Mouse (Mus musculus): Measurements from ENCODE around the gene Dlat. TPM values are rescaled to one million over a fixed set of nuclear protein-coding genes. Genes with fewer than 3 reads are reported as not detected.

Dlat gene
- polyA plus RNA-seq, 1 experiment from 2014 or later = 41.7 TPM

- Histone ChIP-seq H3K36me3 (ENCODE audit: control insufficient read depth, insufficient read depth) (no peaks in the 10 kb centered on the region), H3K9me3 (ENCODE audit: control insufficient read depth) (no peaks in the 10 kb centered on the region), H3K4me2 (replicated peaks; ENCODE audit: low read depth) (peak overlapping the region; percentile 94), H3K27me3 (replicated peaks; ENCODE audit: control insufficient read depth, insufficient read depth, low read length) (peaks cover 10% of the 10 kb centered on the region; the same call in 1 of the 2 replicates), H3K4me1 (replicated peaks; ENCODE audit: control insufficient read depth, insufficient read depth, low read length) (no peaks in the 10 kb centered on the region), H3K4me3 (ENCODE audit: low read depth, low read length) (peak overlapping the region; percentile 32), H3K9ac (ENCODE audit: low read depth, low read length) (no peak overlapping the region), H3K27ac (ENCODE audit: low read depth, low read length) (no peak overlapping the region)
- WGBS = 2% methylated on average over 12 of the region's 12 CpGs
- no peak for TF ChIP-seq CTCF (IDR thresholded peaks at IDR 0.05; ENCODE audit: low read depth)
- ATAC-seq = no peak
These were observed 38.1 kb upstream of the Dlat start for GRCm38 (mm10) chr9:50697706-50698041.

- Histone ChIP-seq H3K9me3 (ENCODE audit: control insufficient read depth) (no peaks in the 10 kb centered on the region), H3K36me3 (ENCODE audit: control insufficient read depth, insufficient read depth) (no peaks in the 10 kb centered on the region), H3K4me2 (replicated peaks; ENCODE audit: low read depth) (peak overlapping the region; percentile 94), H3K4me1 (replicated peaks; ENCODE audit: control insufficient read depth, insufficient read depth, low read length) (no peaks in the 10 kb centered on the region), H3K9ac (ENCODE audit: low read depth, low read length) (no peak overlapping the region), H3K4me3 (ENCODE audit: low read depth, low read length) (peak overlapping the region; percentile 32), H3K27ac (ENCODE audit: low read depth, low read length) (no peak overlapping the region), H3K27me3 (replicated peaks; ENCODE audit: control insufficient read depth, insufficient read depth, low read length) (peaks cover 10% of the 10 kb centered on the region; the same call in 1 of the 2 replicates)
- no peak for ATAC-seq
- WGBS = 60% methylated on average over 12 of the region's 12 CpGs
- no peak for TF ChIP-seq CTCF (IDR thresholded peaks at IDR 0.05; ENCODE audit: low read depth)
These were observed 37.5 kb upstream of the Dlat start for GRCm38 (mm10) chr9:50696851-50697705.

GRCm38 (mm10) chr9:50695153-50695552 is 35.6 kb upstream of the Dlat start:
- Histone ChIP-seq H3K4me3 (ENCODE audit: low read depth, low read length) (no peak overlapping the region), H3K36me3 (ENCODE audit: control insufficient read depth, insufficient read depth) (no peaks in the 10 kb centered on the region), H3K9me3 (ENCODE audit: control insufficient read depth) (no peaks in the 10 kb centered on the region), H3K9ac (ENCODE audit: low read depth, low read length) (no peak overlapping the region), H3K27ac (ENCODE audit: low read depth, low read length) (no peak overlapping the region), H3K27me3 (replicated peaks; ENCODE audit: control insufficient read depth, insufficient read depth, low read length) (peaks cover 10% of the 10 kb centered on the region; the same call in 1 of the 2 replicates), H3K4me1 (replicated peaks; ENCODE audit: control insufficient read depth, insufficient read depth, low read length) (no peaks in the 10 kb centered on the region), H3K4me2 (replicated peaks; ENCODE audit: low read depth) (no peak overlapping the region)
- 85% methylated on average over 6 of the region's 6 CpGs for WGBS
- TF ChIP-seq CTCF (IDR thresholded peaks at IDR 0.05; ENCODE audit: low read depth) = no peak
- no peak for ATAC-seq

- peak; percentile 80 for ATAC-seq
- whole genome bisulfite sequencing = 16% methylated on average over 10 of the region's 10 CpGs
- H3K27ac ChIP-seq (ENCODE audit: low read depth, low read length) = no peak overlapping the region
These were observed 34.1 kb upstream of the Dlat start for GRCm38 (mm10) chr9:50693631-50694030.

GRCm38 (mm10) chr9:50692626-50693580 is 33.3 kb upstream of the Dlat start:
- H3K27ac ChIP-seq (ENCODE audit: low read depth, low read length) = no peak overlapping the region
- ATAC-seq = peak; percentile 54

More at GRCm38 (mm10) chr9:50693631-50694030, 34.1 kb upstream of the Dlat start:
- TF ChIP-seq CTCF (IDR thresholded peaks at IDR 0.05; ENCODE audit: low read depth) = peak; percentile 89
- Histone ChIP-seq H3K4me3 (ENCODE audit: low read depth, low read length) (no peak overlapping the region), H3K36me3 (ENCODE audit: control insufficient read depth, insufficient read depth) (no peaks in the 10 kb centered on the region), H3K4me1 (replicated peaks; ENCODE audit: control insufficient read depth, insufficient read depth, low read length) (no peaks in the 10 kb centered on the region), H3K27me3 (replicated peaks; ENCODE audit: control insufficient read depth, insufficient read depth, low read length) (peaks cover 4% of the 10 kb centered on the region; the same call in 1 of the 2 replicates), H3K4me2 (replicated peaks; ENCODE audit: low read depth) (peak overlapping the region; percentile 40), H3K9ac (ENCODE audit: low read depth, low read length) (no peak overlapping the region), H3K9me3 (ENCODE audit: control insufficient read depth) (no peaks in the 10 kb centered on the region)

More at GRCm38 (mm10) chr9:50692626-50693580, 33.3 kb upstream of the Dlat start:
- WGBS = 20% methylated on average over 13 of the region's 13 CpGs
- Histone ChIP-seq H3K36me3 (ENCODE audit: control insufficient read depth, insufficient read depth) (no peaks in the 10 kb centered on the region), H3K4me2 (replicated peaks; ENCODE audit: low read depth) (peak overlapping the region; percentile 40), H3K9ac (ENCODE audit: low read depth, low read length) (no peak overlapping the region), H3K27me3 (replicated peaks; ENCODE audit: control insufficient read depth, insufficient read depth, low read length) (no peaks in the 10 kb centered on the region), H3K9me3 (ENCODE audit: control insufficient read depth) (no peaks in the 10 kb centered on the region), H3K4me3 (ENCODE audit: low read depth, low read length) (no peak overlapping the region), H3K4me1 (replicated peaks; ENCODE audit: control insufficient read depth, insufficient read depth, low read length) (no peaks in the 10 kb centered on the region)
- no peak for TF ChIP-seq CTCF (IDR thresholded peaks at IDR 0.05; ENCODE audit: low read depth)

All from intestine, postnatal 0 days (tissue).